Mouse (Mus musculus) forebrain, embryonic 14.5 days (tissue): Measurements from ENCODE around the gene Mmp7. TPM values are rescaled to one million over a fixed set of nuclear protein-coding genes. Genes with fewer than 3 reads are reported as not detected.

ENCODE experiments used
- ATAC-seq: fragments of 200-750 bp; cut with Nextera tagmentation; 2 replicates; pipeline ENCODE4 v1.8.0; 2017; ENCODE audit warnings: mild to moderate bottlenecking, moderate library complexity
- DNase-seq: peaks from one replicate; pipeline ENCODE4 v3.0.0-alpha.2; 2015; ENCODE audit warnings: low spot score
- H3K27ac ChIP-seq: fragments of 300-500 bp; sonication (generic); 2 replicates; pipeline ENCODE4 v1.5.1; 2014; ENCODE audit warnings: low read depth, mild to moderate bottlenecking, control low read depth, low read length, moderate library complexity
- H3K27me3 ChIP-seq: fragments of 300-500 bp; sonication (generic); replicated peaks from 2 replicates; pipeline ENCODE4 v1.6.1; 2014; ENCODE audit warnings: low read length, control low read depth, mixed read lengths; ENCODE audit not compliant: control insufficient read depth, insufficient read depth
- H3K36me3 ChIP-seq: fragments of 300-500 bp; sonication (generic); 2 replicates; pipeline ENCODE4 v1.6.1; 2014; ENCODE audit warnings: low read length, control low read depth; ENCODE audit not compliant: control insufficient read depth, insufficient read depth
- H3K4me1 ChIP-seq: fragments of 300-500 bp; sonication (generic); 2 replicates; pipeline ENCODE4 v1.6.1; 2014; ENCODE audit warnings: antibody characterized with exemption, low read length, control low read depth; ENCODE audit not compliant: control insufficient read depth, insufficient read depth
- H3K4me2 ChIP-seq: fragments of 300-500 bp; sonication (generic); 2 replicates; pipeline ENCODE4 v1.6.1; 2014; ENCODE audit warnings: mild to moderate bottlenecking, control low read depth, low read length
- H3K4me3 ChIP-seq: fragments of 300-500 bp; sonication (generic); 2 replicates; pipeline ENCODE4 v1.5.1; 2014; ENCODE audit warnings: low read depth, low read length, control low read depth
- H3K9ac ChIP-seq: fragments of 300-500 bp; sonication (generic); 2 replicates; pipeline ENCODE4 v1.6.1; 2014; ENCODE audit warnings: mild to moderate bottlenecking, low read length, control low read depth, moderate library complexity
- H3K9me3 ChIP-seq: fragments of 300-500 bp; sonication (generic); replicated peaks from 2 replicates; pipeline ENCODE4 v1.6.1; 2016; ENCODE audit warnings: low read length, control low read depth, mixed read lengths; ENCODE audit not compliant: control insufficient read depth
- WGBS: fragments of 180-500 bp; shearing (Covaris S2); extraction: QIAGEN DNeasy Blood & Tissue Kit; methylation state at CpG from one replicate; pipeline ENCODE4 v1.1.7; 2014; 5-methylcytosine and 5-hydroxymethylcytosine counted together
- polyA plus RNA-seq: library from polyadenylated mRNA; unstranded; fragments of >200 nt; fragmentation: Nextera tagmentation; extraction: Ambion mirVana; gene quantifications from 2 replicates; pipeline ENCODE4 v1.2.1, GENCODE M21; 2014

The Mmp7 gene
- polyA plus RNA-seq, 1 experiment from 2014 or later: not detected

DNA sequence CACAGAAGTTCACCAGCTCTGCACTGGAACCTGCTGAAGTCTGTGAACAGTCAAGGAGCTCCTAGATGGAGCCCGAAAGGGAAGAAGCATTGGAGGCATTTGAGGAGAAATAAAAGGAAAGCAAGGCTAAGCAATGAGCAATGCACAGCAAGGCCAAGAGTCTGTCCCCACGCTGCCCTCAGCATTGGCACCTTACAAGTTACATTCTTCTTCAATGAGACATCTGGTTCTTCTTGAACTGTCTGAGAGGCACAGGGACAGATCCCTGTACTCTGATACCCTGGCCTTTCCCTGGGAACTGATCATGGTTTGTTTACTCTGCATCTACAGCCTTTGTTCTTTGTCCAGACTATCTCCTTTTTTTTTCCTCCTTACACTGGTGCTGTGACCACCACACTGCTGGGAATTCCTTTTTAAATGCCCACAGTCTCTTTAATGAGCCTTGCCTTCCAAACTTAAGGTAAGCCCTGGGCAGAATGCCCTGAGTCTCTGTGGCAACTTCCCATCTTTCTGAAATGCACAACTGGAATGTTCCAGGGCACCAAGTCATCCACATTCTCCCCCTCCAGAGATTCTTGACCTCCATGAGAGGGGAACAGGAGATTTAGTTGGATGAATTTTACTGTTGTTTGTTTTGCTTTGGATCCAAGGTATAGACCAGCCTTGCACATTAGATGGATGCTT, 13.6 kb upstream of the Mmp7 start:
- WGBS: 90% methylated on average over 2 of the region's 2 CpGs
- no peak for ATAC-seq
- H3K27ac ChIP-seq: no peak overlapping the region

DNA sequence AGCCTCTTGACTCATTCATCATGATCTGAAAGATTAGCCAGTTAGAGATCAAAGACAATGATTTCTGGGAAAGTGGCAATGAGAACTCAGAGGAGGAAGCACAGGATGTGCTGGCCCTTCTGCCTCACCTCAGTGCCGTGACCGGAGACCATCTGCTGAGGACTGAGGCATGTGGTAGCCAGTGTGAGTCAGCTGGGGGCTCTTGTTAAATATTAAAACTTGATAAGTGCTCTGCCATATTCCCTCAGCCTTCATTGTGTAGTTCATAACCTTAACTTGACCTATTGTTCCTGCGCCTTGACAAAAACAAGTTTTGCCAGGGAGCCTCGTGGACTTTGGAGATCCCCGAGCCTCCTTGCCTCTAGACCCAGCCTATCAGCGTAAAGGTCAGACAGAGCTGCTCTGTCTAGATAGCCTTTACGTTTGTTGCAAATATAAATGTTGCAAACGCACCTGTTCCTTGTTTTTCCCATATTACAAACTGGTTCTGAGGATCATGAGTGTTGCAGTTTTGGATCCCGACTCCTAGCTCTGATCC, 9.7 kb upstream of the Mmp7 start:
- 91% methylated on average over 9 of the region's 9 CpGs for WGBS
- Histone ChIP-seq H3K4me1 (no peaks in the 10 kb centered on the region), H3K4me2 (no peak overlapping the region), H3K9ac (no peak overlapping the region), H3K36me3 (no peaks in the 10 kb centered on the region), H3K27me3 (no peaks in the 10 kb centered on the region), H3K27ac (no peak overlapping the region), H3K9me3 (no peaks in the 10 kb centered on the region), H3K4me3 (no peak overlapping the region)
- DNase-seq: no peak
- no peak for ATAC-seq

More for the DNA sequence above, 13.6 kb upstream of the Mmp7 start:
- Histone ChIP-seq H3K36me3 (no peaks in the 10 kb centered on the region), H3K4me3 (no peak overlapping the region), H3K9ac (no peak overlapping the region), H3K4me2 (no peak overlapping the region), H3K27me3 (no peaks in the 10 kb centered on the region), H3K9me3 (no peaks in the 10 kb centered on the region), H3K4me1 (no peaks in the 10 kb centered on the region)
- no peak for DNase-seq

GRCm38 (mm10) chr9:7686024-7686423, 5.9 kb upstream of the Mmp7 start:
- ATAC-seq (no peak), DNase-seq (no peak)
- H3K27ac ChIP-seq: no peak overlapping the region
- WGBS: 80% methylated on average over 2 of the region's 2 CpGs
- H3K36me3 ChIP-seq: no peaks in the 10 kb centered on the region
- no peak overlapping the region for H3K4me2 ChIP-seq
- H3K4me1 ChIP-seq: no peaks in the 10 kb centered on the region
- H3K27me3 ChIP-seq: no peaks in the 10 kb centered on the region
- H3K9ac ChIP-seq: no peak overlapping the region
- H3K4me3 ChIP-seq: no peak overlapping the region
- no peaks in the 10 kb centered on the region for H3K9me3 ChIP-seq

- Histone ChIP-seq H3K4me3 (no peak overlapping the region), H3K9ac (no peak overlapping the region), H3K27ac (no peak overlapping the region), H3K4me1 (no peaks in the 10 kb centered on the region), H3K27me3 (no peaks in the 10 kb centered on the region), H3K36me3 (no peaks in the 10 kb centered on the region), H3K4me2 (no peak overlapping the region), H3K9me3 (no peaks in the 10 kb centered on the region)
- ATAC-seq (no peak), DNase-seq (no peak)
- WGBS: 56% methylated on average over 6 of the region's 6 CpGs
Measured at GRCm38 (mm10) chr9:7689799-7690198, 2.1 kb upstream of the Mmp7 start.

DNA sequence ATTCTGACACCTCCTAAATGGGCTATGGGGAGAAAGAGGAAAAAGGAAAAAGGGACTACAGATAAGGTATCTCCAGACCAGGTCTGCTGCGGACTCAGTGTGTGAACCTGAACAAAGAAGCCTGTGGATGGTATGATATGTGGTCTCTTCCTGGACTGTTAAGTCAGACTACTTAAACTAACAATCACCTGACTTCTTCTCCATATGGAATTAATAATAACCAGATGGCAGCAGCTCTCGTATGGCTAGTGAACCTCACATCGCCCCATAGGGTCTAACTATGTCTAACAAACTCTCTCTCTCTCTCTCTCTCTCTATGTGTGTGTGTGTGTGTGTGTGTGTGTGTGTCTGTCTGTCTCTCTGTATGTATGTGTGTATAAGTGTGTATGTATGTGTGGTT, 2.1 kb downstream of the Mmp7 start:
- Histone ChIP-seq H3K4me2 (no peak overlapping the region), H3K4me1 (no peaks in the 10 kb centered on the region), H3K9ac (no peak overlapping the region), H3K36me3 (no peaks in the 10 kb centered on the region), H3K9me3 (no peaks in the 10 kb centered on the region), H3K27me3 (no peaks in the 10 kb centered on the region), H3K27ac (no peak overlapping the region), H3K4me3 (no peak overlapping the region)
- no peak for DNase-seq
- no peak for ATAC-seq
- WGBS: 91% methylated on average over 3 of the region's 3 CpGs

DNA sequence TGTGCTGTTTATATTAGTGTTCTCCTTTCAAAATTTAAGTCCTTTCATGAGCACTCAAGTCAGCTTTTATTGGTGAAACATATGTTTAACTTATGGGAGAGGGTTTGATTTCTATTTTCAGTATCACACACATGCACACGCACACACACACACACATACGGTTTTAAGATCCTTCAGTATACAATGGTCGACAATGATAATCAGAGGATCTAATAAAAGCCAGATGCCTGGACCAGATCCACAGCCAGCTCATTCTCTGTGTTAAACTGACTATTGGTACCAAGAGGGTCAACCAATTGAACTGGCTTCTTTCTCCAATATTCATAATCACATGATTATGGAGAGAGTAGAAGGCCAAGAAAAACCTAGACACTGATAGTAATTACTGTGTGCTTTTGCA, 3.8 kb downstream of the Mmp7 start:
- no peaks in the 10 kb centered on the region for H3K36me3 ChIP-seq
- ATAC-seq (no peak), DNase-seq (no peak)
- no peak overlapping the region for H3K9ac ChIP-seq
- WGBS: 87% methylated on average over 3 of the region's 3 CpGs
- H3K9me3 ChIP-seq: no peaks in the 10 kb centered on the region
- no peak overlapping the region for H3K4me2 ChIP-seq
- no peaks in the 10 kb centered on the region for H3K27me3 ChIP-seq
- H3K4me1 ChIP-seq: no peaks in the 10 kb centered on the region
- no peak overlapping the region for H3K27ac ChIP-seq
- no peak overlapping the region for H3K4me3 ChIP-seq

GRCm38 (mm10) chr9:7708698-7709097, 16.8 kb downstream of the Mmp7 start:
- no peak overlapping the region for H3K4me3 ChIP-seq
- H3K36me3 ChIP-seq: no peaks in the 10 kb centered on the region
- DNase-seq (no peak), ATAC-seq (no peak)
- no peak overlapping the region for H3K4me2 ChIP-seq
- no peaks in the 10 kb centered on the region for H3K27me3 ChIP-seq
- no peaks in the 10 kb centered on the region for H3K4me1 ChIP-seq
- 72% methylated on average over 6 of the region's 6 CpGs for WGBS
- no peak overlapping the region for H3K9ac ChIP-seq
- H3K27ac ChIP-seq: no peak overlapping the region
- H3K9me3 ChIP-seq: no peaks in the 10 kb centered on the region

GRCm38 (mm10) chr9:7711196-7711595, 19.3 kb downstream of the Mmp7 start:
- H3K27ac ChIP-seq: no peak overlapping the region

DNA sequence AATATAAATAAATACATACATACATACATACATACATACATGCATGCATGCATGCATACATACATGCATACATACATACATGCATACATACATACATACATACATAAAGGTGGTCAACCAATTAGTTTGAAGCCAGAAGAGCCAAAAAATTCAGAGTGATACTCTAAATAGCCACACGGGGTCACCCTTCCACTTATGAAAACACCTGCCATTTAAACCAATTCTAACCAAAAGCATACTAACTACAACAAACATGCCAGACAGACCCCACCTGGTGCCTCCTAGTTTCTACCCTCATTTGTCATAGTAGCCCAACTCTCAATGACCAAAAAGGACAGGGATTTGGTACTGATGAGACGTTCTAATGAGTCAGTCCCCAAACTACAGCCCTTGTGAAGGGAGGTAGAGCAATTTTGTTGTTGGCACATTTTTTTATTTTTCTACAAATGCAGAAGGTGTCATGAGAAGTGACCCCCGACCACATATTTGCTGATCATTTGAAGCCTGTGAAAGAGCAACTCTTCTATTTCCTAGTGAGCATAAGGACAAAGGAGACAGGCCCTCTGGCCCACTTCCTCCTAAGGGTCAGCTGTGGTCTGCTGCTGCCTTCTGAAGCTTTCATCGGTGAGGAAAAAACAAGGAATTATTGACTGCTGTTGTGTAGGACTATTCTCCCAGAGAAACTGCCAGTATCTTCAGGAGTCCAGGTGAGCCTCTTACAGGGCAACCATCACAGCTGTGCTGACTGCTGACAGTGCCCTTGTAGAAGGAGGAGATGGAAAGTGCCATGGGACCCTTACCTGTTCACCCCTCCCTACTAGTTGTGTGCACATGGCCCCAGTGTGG, 22.4 kb downstream of the Mmp7 start:
- WGBS: 41% methylated on average over 4 of the region's 4 CpGs
- H3K36me3 ChIP-seq: no peaks in the 10 kb centered on the region
- H3K27me3 ChIP-seq: no peaks in the 10 kb centered on the region
- no peaks in the 10 kb centered on the region for H3K4me1 ChIP-seq
- H3K4me2 ChIP-seq: no peak overlapping the region
- H3K9me3 ChIP-seq: no peaks in the 10 kb centered on the region
- DNase-seq (peak; percentile 81), ATAC-seq (peak; percentile 72)
- H3K9ac ChIP-seq: no peak overlapping the region
- no peak overlapping the region for H3K4me3 ChIP-seq
- no peak overlapping the region for H3K27ac ChIP-seq

More at GRCm38 (mm10) chr9:7711196-7711595, 19.3 kb downstream of the Mmp7 start:
- no peak overlapping the region for H3K4me3 ChIP-seq
- no peaks in the 10 kb centered on the region for H3K9me3 ChIP-seq
- no peak overlapping the region for H3K4me2 ChIP-seq
- no peak overlapping the region for H3K9ac ChIP-seq
- no peak for ATAC-seq
- DNase-seq: no peak
- H3K4me1 ChIP-seq: no peaks in the 10 kb centered on the region
- H3K36me3 ChIP-seq: no peaks in the 10 kb centered on the region
- WGBS: 78% methylated on average over 4 of the region's 4 CpGs
- H3K27me3 ChIP-seq: no peaks in the 10 kb centered on the region
